Mouse (Mus musculus) heart, embryonic 13.5 days (tissue): Measurements from ENCODE around the gene Vrk1. TPM values are rescaled to one million over a fixed set of nuclear protein-coding genes. Genes with fewer than 3 reads are reported as not detected.
A peak's percentile ranks its signal among the peaks of the same experiment; 100 is the strongest.

Source experiments
- ATAC-seq: fragments of 200-750 bp; cut with Nextera tagmentation; 2 replicates; pipeline ENCODE4 v1.8.0; 2017; ENCODE audit warnings: moderate TSS enrichment; ENCODE audit not compliant: insufficient number of reproducible peaks, low FRiP score, low TSS enrichment; ENCODE audit errors: extremely low read depth
- H3K27ac ChIP-seq: fragments of 300-500 bp; sonication (generic); replicated peaks from 2 replicates; pipeline ENCODE4 v1.5.1; 2015; ENCODE audit warnings: moderate library complexity, mild to moderate bottlenecking, inconsistent platforms
- H3K27me3 ChIP-seq: fragments of 300-500 bp; sonication (generic); replicated peaks from 2 replicates; pipeline ENCODE4 v1.6.1; 2015; ENCODE audit warnings: mild to moderate bottlenecking, inconsistent platforms
- H3K36me3 ChIP-seq: fragments of 300-500 bp; sonication (generic); 2 replicates; pipeline ENCODE4 v1.6.1; 2015; ENCODE audit warnings: mild to moderate bottlenecking, inconsistent platforms
- H3K4me1 ChIP-seq: fragments of 300-500 bp; sonication (generic); 2 replicates; pipeline ENCODE4 v1.6.1; 2015; ENCODE audit warnings: inconsistent platforms
- H3K4me2 ChIP-seq: fragments of 300-500 bp; sonication (generic); 2 replicates; pipeline ENCODE4 v1.6.1; 2015; ENCODE audit warnings: inconsistent platforms, mild to moderate bottlenecking, moderate library complexity
- H3K4me3 ChIP-seq: fragments of 300-500 bp; sonication (generic); 2 replicates; pipeline ENCODE4 v1.5.1; 2015; ENCODE audit warnings: moderate library complexity, mild to moderate bottlenecking, inconsistent platforms
- H3K9ac ChIP-seq: fragments of 300-500 bp; sonication (generic); 2 replicates; pipeline ENCODE4 v1.6.1; 2015; ENCODE audit warnings: inconsistent platforms, mild to moderate bottlenecking, moderate library complexity
- H3K9me3 ChIP-seq: fragments of 300-500 bp; sonication (generic); 2 replicates; pipeline ENCODE4 v1.6.1; 2016; ENCODE audit warnings: inconsistent platforms
- WGBS: fragments of 180-500 bp; shearing (Covaris S2); methylation state at CpG from one replicate; pipeline ENCODE4 v1.1.7; 2015; ENCODE audit warnings: mixed read lengths; 5-methylcytosine and 5-hydroxymethylcytosine counted together
- polyA plus RNA-seq: library from polyadenylated mRNA; unstranded; fragments of >200 nt; fragmentation: Nextera tagmentation; extraction: Ambion mirVana; gene quantifications from 2 replicates; pipeline ENCODE4 v1.2.1, GENCODE M21; 2015

Vrk1 gene
- polyA plus RNA-seq, 1 experiment from 2014 or later, result 41.4 TPM

DNA sequence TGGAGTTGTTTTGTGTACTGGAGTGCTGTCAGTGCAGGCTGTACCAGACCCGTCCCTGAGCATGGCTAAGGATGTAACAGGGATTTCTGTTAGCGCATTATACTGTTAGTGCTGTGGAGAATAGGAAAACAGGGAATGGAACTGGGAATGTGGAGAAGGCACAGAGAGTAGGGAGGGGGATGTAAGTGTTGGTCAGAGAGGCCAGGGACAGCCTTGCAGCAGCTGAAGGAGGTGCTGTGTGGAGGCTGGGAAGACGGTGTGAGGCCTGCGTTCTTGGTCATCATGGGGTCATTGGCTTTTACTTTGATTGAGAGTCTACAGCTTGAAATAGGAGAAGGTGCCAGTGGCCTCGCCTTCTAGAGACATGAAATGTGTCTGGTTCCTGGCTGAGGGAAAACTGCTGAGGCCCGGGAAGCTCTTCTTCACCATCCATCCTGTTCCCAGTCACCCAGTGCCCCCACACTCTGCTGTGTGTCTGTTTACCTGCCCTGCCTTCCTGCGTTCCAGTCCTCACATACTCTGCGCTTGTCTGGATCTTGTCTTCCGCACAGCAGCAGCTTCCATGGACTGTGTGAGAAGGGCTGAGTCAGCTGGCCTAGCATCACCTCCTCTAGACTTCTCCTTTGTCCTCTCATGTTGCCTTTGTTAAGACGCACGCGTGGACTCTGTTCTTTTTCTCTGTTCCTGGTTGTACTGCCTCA is 50.0 kb downstream of the Vrk1 start:
- H3K9me3 ChIP-seq, result no peaks in the 10 kb centered on the region
- no peak overlapping the region for H3K4me3 ChIP-seq
- no peak for ATAC-seq
- H3K4me2 ChIP-seq, result no peak overlapping the region
- no peaks in the 10 kb centered on the region for H3K27me3 ChIP-seq
- H3K4me1 ChIP-seq, result peaks cover 6% of the 10 kb centered on the region
- no peak overlapping the region for H3K9ac ChIP-seq
- no peak overlapping the region for H3K27ac ChIP-seq
- H3K36me3 ChIP-seq, result peaks cover 53% of the 10 kb centered on the region
- 54% methylated on average over 12 of the region's 12 CpGs for WGBS

- no peak overlapping the region for H3K4me2 ChIP-seq
- H3K9ac ChIP-seq, result no peak overlapping the region
- H3K4me3 ChIP-seq, result no peak overlapping the region
- H3K9me3 ChIP-seq, result no peaks in the 10 kb centered on the region
- H3K27me3 ChIP-seq, result no peaks in the 10 kb centered on the region
- peaks cover 41% of the 10 kb centered on the region for H3K36me3 ChIP-seq
- no peak overlapping the region for H3K27ac ChIP-seq
- 85% methylated on average over 22 of the region's 22 CpGs for WGBS
- no peak for ATAC-seq
- H3K4me1 ChIP-seq, result no peaks in the 10 kb centered on the region
Measured at GRCm38 (mm10) chr12:106070434-106071155, 60.6 kb downstream of the Vrk1 start.

DNA sequence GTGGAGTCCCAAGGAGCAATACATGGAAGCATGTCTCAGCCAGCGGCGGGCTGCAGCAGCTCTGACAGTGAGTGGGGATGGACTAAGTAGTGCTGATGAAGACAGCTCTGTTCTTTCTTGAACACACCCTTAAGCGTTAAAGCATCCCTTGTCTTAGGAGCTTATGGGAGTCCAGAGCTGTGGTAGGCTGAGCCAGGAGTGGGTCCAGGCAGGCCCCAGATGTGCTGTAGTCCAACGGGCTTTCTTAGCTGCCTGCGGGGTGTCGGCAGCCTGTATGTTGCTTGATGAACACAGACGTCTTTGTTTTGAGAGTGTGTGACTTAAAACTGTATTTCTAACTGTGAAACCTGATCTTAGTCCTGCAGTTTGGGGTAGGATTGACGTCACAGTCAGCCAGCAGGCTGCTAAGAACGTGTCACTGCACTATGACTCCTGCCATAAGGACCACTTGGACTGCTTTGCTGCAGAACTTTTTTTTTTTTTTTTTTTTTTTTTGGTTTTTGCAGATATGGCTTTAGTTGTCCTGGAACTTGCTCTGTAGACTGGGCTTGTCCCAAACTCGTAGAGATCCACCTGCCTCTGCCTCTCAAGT is 61.6 kb downstream of the Vrk1 start:
- Histone ChIP-seq H3K4me2 (no peak overlapping the region), H3K36me3 (peaks cover 39% of the 10 kb centered on the region), H3K27ac (no peak overlapping the region), H3K9me3 (no peaks in the 10 kb centered on the region), H3K4me3 (no peak overlapping the region), H3K27me3 (no peaks in the 10 kb centered on the region), H3K9ac (no peak overlapping the region), H3K4me1 (no peaks in the 10 kb centered on the region)
- ATAC-seq, result no peak
- 77% methylated on average over 10 of the region's 10 CpGs for WGBS

- H3K36me3 ChIP-seq, result peaks cover 38% of the 10 kb centered on the region
- H3K9me3 ChIP-seq, result no peaks in the 10 kb centered on the region
- no peak overlapping the region for H3K27ac ChIP-seq
- H3K9ac ChIP-seq, result no peak overlapping the region
- 87% methylated on average over 12 of the region's 12 CpGs for WGBS
- no peak for ATAC-seq
- H3K4me3 ChIP-seq, result no peak overlapping the region
- H3K27me3 ChIP-seq, result no peaks in the 10 kb centered on the region
- H3K4me1 ChIP-seq, result no peaks in the 10 kb centered on the region
- H3K4me2 ChIP-seq, result no peak overlapping the region
Measured at GRCm38 (mm10) chr12:106074371-106075155, 64.5 kb downstream of the Vrk1 start.

DNA sequence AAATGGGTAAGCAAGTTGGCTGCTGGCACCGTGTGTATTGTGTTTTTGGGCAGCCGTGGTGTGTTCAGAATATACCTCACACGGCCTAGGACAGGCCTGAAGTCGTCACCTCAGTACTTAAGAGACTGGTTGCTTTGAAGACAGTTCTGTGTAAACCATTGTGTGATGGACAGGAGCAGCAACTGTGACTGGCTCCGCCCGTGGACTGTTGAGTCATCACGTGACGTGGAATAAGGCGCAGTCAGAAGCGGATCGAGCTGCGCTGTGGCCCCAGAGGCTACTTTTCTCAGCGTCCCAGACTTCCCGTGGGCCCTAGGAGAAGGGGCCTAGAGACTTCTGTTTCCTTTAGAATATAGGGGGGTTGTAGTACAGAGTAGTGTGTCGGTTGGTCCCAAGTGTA is 66.1 kb downstream of the Vrk1 start:
- WGBS, result 91% methylated on average over 15 of the region's 15 CpGs

GRCm38 (mm10) chr12:106080511-106080910 is 70.5 kb downstream of the Vrk1 start:
- Histone ChIP-seq H3K36me3 (peaks cover 17% of the 10 kb centered on the region), H3K9me3 (no peaks in the 10 kb centered on the region), H3K27me3 (no peaks in the 10 kb centered on the region), H3K4me2 (no peak overlapping the region), H3K9ac (no peak overlapping the region), H3K4me3 (no peak overlapping the region), H3K27ac (no peak overlapping the region), H3K4me1 (peaks cover 22% of the 10 kb centered on the region)
- 79% methylated on average over 5 of the region's 5 CpGs for WGBS
- no peak for ATAC-seq

More for the DNA sequence above, 66.1 kb downstream of the Vrk1 start:
- Histone ChIP-seq H3K9ac (no peak overlapping the region), H3K27ac (no peak overlapping the region), H3K27me3 (no peaks in the 10 kb centered on the region), H3K36me3 (peaks cover 27% of the 10 kb centered on the region), H3K4me3 (no peak overlapping the region), H3K9me3 (no peaks in the 10 kb centered on the region), H3K4me1 (peaks cover 9% of the 10 kb centered on the region), H3K4me2 (no peak overlapping the region)
- ATAC-seq, result no peak

- ATAC-seq, result no peak
- WGBS, result 58% methylated on average over 23 of the region's 23 CpGs
- Histone ChIP-seq H3K9ac (no peak overlapping the region), H3K36me3 (peaks cover 10% of the 10 kb centered on the region), H3K4me3 (peak overlapping the region; percentile 9; the same call in 1 of the 2 replicates), H3K4me2 (peak overlapping the region; percentile 51), H3K27me3 (no peaks in the 10 kb centered on the region), H3K4me1 (peaks cover 22% of the 10 kb centered on the region), H3K9me3 (no peaks in the 10 kb centered on the region), H3K27ac (no peak overlapping the region)
Measured at GRCm38 (mm10) chr12:106080945-106081747, 71.1 kb downstream of the Vrk1 start.

GRCm38 (mm10) chr12:106081748-106082140 is 71.7 kb downstream of the Vrk1 start:
- H3K36me3 ChIP-seq, result peaks cover 6% of the 10 kb centered on the region; the same call in 1 of the 2 replicates
- H3K9ac ChIP-seq, result no peak overlapping the region
- H3K4me3 ChIP-seq, result no peak overlapping the region
- no peak overlapping the region for H3K4me2 ChIP-seq
- WGBS, result 79% methylated on average over 7 of the region's 7 CpGs
- H3K27me3 ChIP-seq, result no peaks in the 10 kb centered on the region
- H3K4me1 ChIP-seq, result peaks cover 22% of the 10 kb centered on the region
- no peak overlapping the region for H3K27ac ChIP-seq
- no peaks in the 10 kb centered on the region for H3K9me3 ChIP-seq
- no peak for ATAC-seq

GRCm38 (mm10) chr12:106082191-106082957 is 72.3 kb downstream of the Vrk1 start:
- 49% methylated on average over 16 of the region's 16 CpGs for WGBS
- no peak overlapping the region for H3K4me3 ChIP-seq
- no peak overlapping the region for H3K4me2 ChIP-seq
- peaks cover 22% of the 10 kb centered on the region for H3K4me1 ChIP-seq
- no peak overlapping the region for H3K27ac ChIP-seq
- no peak overlapping the region for H3K9ac ChIP-seq
- no peak for ATAC-seq
- no peaks in the 10 kb centered on the region for H3K9me3 ChIP-seq
- 0 out of 2 replicates have a peak, but pooled peaks cover 4% of the 10 kb centered on the region for H3K36me3 ChIP-seq
- H3K27me3 ChIP-seq, result no peaks in the 10 kb centered on the region

DNA sequence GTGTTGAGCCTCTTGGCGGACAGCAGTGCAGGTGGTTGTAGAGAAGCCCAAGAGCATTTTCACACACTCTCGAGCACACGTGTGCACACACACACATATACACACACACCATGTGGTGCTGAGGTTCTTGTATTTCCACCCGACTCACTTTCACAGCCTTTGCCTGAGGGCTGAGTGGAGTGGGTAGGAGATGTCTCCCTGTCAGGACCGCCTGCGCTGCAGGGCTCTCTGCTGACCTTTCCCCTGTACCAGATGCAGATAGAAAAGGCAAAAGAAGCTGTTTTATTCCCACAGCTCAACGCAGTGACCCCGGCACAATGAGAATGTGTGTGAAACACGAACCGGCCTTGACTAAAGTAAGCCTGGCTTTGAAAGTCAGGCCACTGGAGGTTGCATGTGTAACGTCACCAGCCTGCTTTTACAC is 72.9 kb downstream of the Vrk1 start:
- Histone ChIP-seq H3K36me3 (0 out of 2 replicates have a peak, but pooled peaks cover 4% of the 10 kb centered on the region), H3K27ac (no peak overlapping the region), H3K9ac (no peak overlapping the region), H3K4me2 (no peak overlapping the region), H3K9me3 (no peaks in the 10 kb centered on the region), H3K4me1 (peaks cover 22% of the 10 kb centered on the region), H3K4me3 (no peak overlapping the region), H3K27me3 (no peaks in the 10 kb centered on the region)
- 65% methylated on average over 11 of the region's 11 CpGs for WGBS
- ATAC-seq, result no peak
